Comparison of ENCODE assay signal across 10 mouse cellular contexts in the genomic region with DNA sequence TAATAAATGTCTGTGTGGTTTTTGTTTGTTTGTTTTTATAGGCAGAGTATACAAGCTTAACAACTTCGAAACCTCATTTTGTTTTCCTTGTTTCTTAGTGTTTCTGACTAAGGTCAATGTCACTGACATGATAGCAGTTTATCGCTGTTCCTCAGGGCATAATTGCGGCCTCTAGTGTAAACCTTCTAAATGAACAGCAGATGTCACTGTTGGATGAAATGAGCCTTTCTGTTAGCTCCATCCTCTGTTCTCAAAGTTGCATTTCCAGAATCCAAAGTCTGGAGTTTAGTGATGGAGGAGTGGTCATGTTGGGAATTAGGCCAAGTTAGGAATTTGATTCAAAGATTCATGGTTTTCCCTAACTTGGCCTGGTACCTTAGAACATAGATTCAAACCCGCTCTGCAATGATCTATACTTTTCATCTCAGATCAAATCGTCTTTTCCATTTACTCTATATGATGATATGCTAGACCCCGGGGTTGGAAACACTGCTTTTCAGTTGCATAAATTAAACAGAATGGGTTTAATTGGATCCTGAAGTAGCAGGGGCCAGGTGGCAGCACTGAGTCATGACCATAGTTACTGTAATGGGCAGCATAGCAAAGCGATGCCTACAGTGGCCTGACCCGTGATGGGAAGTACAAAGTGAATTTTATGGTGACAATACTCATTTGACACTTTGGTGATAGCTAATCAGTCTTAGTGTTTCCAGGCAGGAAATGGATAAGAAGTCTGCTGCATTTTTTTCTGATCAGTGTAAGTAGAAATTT.
DNase-seq lines count a peak whose midpoint lies in the region; ATAC-seq and TF ChIP-seq lines count a peak whose summit lies in the region.
"Had no signal": no experiment of that assay in that cellular context is flagged by ENCODE, and none has a peak within 500 bp of the region (broad histone marks: within the 10 kb centered on the region; RNA-seq: fewer than 3 reads in every experiment).

No protein-coding gene starts in this region.

- peak; percentile 51 for TF ChIP-seq CTCF in lung, postnatal 0 days (IDR thresholded peaks at IDR 0.05)

- H3K36me3 ChIP-seq in lung, postnatal 0 days (ENCODE audit: insufficient read depth, low read length) = no peaks in the 10 kb centered on the region
- no peaks in the 10 kb centered on the region for H3K36me3 ChIP-seq in forebrain, embryonic 15.5 days

- 61% methylated on average over 8 of the region's 8 CpGs for WGBS in lung, postnatal 0 days
- WGBS in forebrain, embryonic 15.5 days = 74% methylated on average over 8 of the region's 8 CpGs

- no peak for ATAC-seq in lung, postnatal 0 days
- ATAC-seq in forebrain, embryonic 15.5 days (replicated peaks) = peak; percentile 88

- DNase-seq in embryo, embryonic 10 days (ENCODE audit: low spot score) = peak; percentile 73
- no peak for DNase-seq in embryo, embryonic 9.5 days (ENCODE audit: extremely low spot score)
- DNase-seq in lung, postnatal 0 days (ENCODE audit: low spot score) = no peak
- no peak for DNase-seq in lung, postnatal 14 days
- DNase-seq in retina, postnatal 1 day = peak; percentile 65
- DNase-seq in thymus, postnatal 36 days = no peak
- no peak for DNase-seq in lung, postnatal 10 days
- DNase-seq: cerebellum, adult 8-10 months had no signal

- H3K9ac ChIP-seq in lung, postnatal 0 days (replicated peaks; ENCODE audit: low read depth) = no peak overlapping the region
- H3K9ac ChIP-seq in forebrain, embryonic 15.5 days (replicated peaks) = no peak overlapping the region
- H3K9ac ChIP-seq: liver, embryonic 14.5 days had no signal

- H3K4me2 ChIP-seq in lung, postnatal 0 days (replicated peaks; ENCODE audit: low read depth, low read length) = no peak overlapping the region
- no peak overlapping the region for H3K4me2 ChIP-seq in forebrain, embryonic 15.5 days (replicated peaks)

- no peak overlapping the region for H3K4me3 ChIP-seq in lung, postnatal 0 days (ENCODE audit: low read depth, low read length)
- H3K4me3 ChIP-seq in forebrain, embryonic 15.5 days = no peak overlapping the region

- TF ChIP-seq EP300 in lung, postnatal 0 days (IDR thresholded peaks at IDR 0.05) = no peak

- no peaks in the 10 kb centered on the region for H3K4me1 ChIP-seq in lung, postnatal 0 days (ENCODE audit: insufficient read depth, low read depth, low read length)
- no peaks in the 10 kb centered on the region for H3K4me1 ChIP-seq in forebrain, embryonic 15.5 days

- no peaks in the 10 kb centered on the region for H3K27me3 ChIP-seq in lung, postnatal 0 days (replicated peaks; ENCODE audit: insufficient read depth, low read length)
- H3K27me3 ChIP-seq in forebrain, embryonic 15.5 days = no peaks in the 10 kb centered on the region

- H3K9me3 ChIP-seq in lung, postnatal 0 days (ENCODE audit: low read length) = no peaks in the 10 kb centered on the region
- H3K9me3 ChIP-seq in forebrain, embryonic 15.5 days = no peaks in the 10 kb centered on the region

- no peak overlapping the region for H3K27ac ChIP-seq in lung, postnatal 0 days (ENCODE audit: low read length)
- H3K27ac ChIP-seq in forebrain, embryonic 15.5 days (replicated peaks) = no peak overlapping the region
- H3K27ac ChIP-seq: liver, embryonic 14.5 days had no signal

Comparison
In these comparisons a context has a peak if more than half of its experiments do, and no peak if none do; other contexts are left out.
1. DNase-seq: peak in embryo, embryonic 10 days (single experiment) and retina, postnatal 1 day (single experiment); none in embryo, embryonic 9.5 days (single experiment), lung, postnatal 0 days (single experiment), lung, postnatal 14 days (single experiment), thymus, postnatal 36 days (0 of 2) and lung, postnatal 10 days (single experiment).